Mouse (Mus musculus) MEL-GATA-1-ER (cell line): Measurements from ENCODE around the gene Pitpnc1.

Experiments used
- DNase-seq: peaks from one replicate; pipeline ENCODE4 v3.0.0-alpha.2; 2012; ENCODE audit warnings: low read depth; ENCODE audit errors: extremely low read depth

Pitpnc1 gene

DNA sequence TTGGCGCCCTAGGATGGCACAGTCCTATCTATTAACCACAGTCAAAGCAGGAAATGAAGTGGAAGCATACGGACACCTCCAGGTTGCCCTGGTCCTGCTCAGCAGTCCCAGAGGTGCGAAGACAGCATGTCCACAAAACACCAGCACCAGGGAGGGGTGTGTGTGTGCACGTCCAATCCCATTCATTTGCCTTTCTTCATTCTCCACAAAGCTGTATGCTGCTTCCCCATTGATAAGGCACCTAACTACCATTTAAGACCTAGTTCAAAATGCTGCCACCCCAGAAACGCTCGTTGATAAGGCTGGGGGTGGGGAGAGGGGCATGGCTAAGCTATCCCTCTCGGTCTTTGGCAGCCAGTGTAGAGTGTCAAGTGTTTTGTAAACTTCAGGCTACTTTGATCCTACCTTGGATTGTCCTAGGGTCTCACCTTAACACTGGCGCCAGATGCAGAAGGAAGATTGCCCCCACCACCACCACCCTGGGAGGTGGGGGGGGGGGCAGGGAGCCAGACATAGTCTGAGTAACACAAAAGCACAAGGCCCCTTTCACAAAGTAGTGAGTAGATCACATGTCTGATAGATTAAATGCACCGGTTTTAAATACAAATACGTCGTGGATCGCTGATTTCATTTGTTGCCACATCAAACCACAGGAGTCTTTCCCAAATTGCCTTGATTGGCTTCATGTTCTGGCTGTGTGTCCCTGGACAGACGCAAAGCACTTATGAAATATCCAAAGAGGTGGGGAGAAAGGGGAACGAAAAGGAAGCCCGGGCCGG lies 2.1 kb downstream of the Pitpnc1 start:
- peak; percentile 98 for DNase-seq

DNA sequence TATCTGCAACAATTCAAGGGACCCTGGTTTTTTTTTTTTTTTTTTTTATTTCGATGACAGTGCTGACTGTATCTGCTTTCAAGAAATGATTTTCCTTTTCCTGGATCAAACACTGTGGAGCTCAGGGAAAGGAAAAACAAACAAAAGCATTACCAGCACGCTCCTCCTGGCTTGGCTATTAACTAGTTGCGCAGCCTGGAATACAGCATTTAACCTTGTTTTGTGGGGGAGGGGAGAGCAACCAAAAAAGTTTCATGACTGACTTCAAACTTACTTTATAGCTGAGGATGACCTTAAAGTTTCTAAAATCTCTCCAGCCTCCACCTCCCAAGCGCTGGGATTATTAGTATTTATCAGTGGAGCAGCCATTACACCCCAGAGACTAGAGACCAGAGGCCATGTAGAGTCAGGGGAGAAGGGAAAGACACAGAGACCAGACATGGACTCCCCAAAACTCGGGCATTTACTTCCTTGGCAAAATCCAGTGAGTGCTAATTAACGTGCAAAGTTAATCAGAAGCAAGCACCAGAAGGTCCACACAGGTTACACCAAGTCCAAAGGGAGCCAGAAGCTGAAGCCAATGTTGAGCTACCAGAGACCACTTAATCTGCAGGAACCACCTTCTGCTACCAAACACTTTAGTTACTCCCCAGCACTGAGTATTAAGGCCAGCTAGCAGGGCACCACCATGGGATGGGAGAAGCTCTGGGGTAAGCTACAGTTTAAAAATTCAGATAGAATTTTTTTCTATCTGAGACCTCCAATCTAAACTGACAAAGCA lies 3.7 kb downstream of the Pitpnc1 start:
- DNase-seq = no peak

DNA sequence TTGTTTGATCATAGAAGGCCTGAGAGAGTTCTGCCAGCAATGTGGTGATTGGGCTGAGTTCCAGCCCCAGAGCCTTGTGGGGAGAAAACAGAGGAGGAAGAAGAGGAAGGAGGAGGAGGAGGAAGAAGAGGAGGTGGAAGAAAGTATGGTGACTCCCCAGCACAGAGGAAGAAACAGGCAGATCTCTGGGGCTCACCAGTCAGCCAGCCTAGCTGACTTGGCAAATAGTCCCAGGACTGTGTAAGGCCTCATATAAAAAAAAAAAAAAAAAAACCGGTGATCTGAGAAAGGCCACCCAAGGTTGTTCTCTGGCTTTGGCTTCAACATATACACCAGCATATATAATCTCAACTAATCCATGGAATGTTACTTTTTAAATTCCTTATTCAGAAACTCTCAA lies 4.5 kb downstream of the Pitpnc1 start:
- DNase-seq = no peak

DNA sequence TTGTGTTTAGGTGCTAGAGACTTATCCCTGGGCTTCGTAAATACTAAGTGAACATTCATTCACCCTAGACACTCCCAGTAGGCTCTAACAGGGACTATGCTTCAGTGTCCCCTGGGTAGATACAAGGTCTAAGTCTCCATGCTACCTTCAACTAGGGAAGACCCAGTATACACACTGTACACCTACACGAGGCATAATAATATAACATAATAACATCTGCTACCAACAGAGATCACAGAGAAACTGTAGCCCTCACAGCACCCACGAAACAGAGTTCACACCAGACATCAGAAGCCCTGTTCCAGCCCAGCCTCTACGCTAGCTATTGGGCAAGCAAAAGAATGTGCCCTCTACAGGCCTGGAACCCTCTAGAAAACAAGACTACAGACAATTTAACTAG lies 5.5 kb downstream of the Pitpnc1 start:
- no peak for DNase-seq

DNA sequence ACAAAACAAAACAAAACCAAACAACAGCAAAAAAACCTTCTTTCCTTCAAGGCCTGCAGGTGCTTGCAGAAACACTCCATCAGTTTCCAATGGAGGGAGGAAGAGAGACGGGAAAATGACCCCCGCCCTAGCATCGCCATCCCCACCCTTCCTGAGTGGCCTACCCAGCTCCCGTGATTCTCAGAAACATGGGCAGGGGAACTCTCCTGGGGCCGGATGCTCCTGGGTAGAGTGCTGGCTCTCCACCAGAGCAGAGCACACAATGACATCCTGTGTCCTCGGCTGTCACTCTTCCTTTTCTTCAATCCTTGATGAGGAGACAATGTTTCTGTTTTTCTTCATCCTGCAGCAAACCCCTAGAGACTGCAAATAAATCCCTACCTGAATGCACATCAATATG lies 6.4 kb downstream of the Pitpnc1 start:
- DNase-seq = no peak

DNA sequence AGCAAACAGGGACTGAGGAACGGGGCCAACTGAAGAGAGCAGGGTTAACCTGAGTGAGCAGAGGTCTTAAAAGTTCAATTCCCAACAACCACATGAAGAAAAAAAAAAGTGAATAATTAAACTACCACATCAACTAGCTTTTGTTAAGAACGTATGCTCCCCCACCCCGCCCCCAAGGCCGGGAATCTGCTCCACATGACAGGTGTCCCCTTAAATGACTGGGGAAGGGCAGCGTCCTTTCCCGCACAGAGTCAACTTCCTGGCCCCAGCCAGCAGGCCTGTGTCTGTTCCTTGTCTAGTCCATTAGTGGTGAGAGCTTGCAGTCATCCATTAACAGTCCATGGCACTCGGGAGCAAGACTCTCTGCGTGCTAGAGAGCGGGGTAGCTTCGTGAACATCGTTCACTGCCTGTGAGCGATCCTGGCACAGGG lies 7.2 kb downstream of the Pitpnc1 start:
- no peak for DNase-seq

DNA sequence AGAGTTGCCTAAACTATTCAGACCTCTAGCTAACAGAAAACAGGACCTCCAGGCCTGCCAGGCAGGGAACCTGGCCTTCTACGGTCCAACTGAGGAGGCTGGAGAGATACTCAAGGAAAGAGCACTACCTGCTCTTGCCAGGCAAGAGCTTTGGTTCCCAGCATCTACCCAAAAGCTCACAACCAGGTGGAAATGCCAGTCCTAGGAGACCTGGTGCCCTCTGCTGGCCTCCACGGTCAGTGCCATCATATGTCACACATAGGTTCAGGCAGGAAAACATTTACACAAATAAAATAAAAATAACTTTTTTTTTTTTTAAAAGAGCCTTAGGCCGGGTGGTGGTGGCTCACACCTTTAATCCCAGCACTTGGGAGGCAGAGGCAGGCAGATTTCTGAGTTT lies 8.0 kb downstream of the Pitpnc1 start:
- no peak for DNase-seq

DNA sequence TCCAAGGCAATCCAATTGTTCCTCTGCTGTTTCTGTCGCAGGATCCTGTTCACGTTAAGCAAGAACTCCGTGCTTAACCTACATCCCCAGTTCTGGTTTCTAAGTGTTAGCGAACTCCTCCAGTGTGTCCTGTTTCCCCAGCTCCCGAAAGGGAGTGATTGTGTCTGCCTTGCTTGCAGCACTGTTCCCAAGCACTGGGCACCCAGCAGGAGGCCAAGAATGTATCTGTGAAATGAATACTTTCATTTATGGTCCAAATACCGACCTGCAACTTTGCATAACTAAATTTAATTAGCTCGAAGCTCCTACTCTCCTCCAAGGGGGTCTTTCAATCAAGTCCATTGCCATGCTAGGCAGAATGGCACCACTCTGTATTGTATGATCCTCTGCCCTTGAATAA lies 10.7 kb downstream of the Pitpnc1 start:
- no peak for DNase-seq

DNA sequence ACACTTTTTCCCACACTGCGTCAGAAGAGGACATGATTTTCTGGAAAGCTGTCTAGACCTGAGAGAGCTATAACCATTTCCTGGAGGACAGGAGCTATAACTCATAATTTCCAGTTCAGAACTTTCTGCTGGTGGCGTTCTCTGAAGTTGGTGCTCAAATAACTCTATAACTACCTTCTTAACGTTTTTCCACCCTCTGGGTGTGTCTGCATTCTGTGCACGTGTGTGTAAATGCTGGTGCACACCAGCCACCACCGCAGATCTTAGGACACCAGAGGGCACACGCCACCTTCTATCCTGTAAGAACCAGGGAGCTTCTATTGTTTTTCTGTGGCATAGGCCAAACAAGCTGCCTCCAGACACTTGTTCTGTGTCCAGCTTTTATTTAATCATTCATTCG lies 11.5 kb downstream of the Pitpnc1 start:
- no peak for DNase-seq

DNA sequence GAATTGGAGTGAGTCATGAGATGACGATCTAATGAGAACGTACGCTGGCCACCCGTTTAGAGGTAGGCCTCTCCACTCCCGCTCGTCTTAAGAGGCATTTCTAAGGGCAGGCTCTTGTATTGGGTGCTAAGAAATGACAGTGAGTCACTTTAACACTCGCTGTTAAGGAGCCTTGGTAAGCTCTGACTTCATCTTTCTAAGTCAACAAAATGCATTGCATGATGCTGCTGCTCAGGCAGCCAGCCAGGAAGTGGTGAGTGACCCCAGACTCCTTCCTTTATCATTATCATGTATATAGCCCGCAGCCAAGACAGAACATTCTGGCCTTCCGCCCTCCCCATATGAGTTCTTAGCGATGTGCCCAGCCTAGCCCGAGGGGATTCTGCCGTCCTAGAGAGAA lies 12.2 kb downstream of the Pitpnc1 start:
- no peak for DNase-seq

DNA sequence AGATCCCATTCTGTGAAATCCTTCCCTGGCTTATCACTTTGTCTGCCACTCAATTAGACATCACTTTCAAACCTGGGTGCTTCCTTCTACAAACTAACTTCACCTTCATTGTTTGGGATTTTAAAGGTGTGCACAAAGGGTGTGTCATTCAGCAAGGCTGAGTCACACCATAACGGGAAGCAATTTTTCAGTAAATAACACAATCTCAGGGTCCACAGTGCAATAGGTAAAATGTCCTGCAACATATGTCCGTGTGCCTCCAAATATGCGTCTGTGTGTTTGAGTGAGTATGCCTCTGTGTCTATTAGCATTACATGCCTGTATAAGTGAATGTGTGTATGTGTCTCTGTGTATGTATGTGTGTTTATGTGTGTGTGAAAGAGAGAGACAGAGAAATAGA lies 13.2 kb downstream of the Pitpnc1 start:
- no peak for DNase-seq

DNA sequence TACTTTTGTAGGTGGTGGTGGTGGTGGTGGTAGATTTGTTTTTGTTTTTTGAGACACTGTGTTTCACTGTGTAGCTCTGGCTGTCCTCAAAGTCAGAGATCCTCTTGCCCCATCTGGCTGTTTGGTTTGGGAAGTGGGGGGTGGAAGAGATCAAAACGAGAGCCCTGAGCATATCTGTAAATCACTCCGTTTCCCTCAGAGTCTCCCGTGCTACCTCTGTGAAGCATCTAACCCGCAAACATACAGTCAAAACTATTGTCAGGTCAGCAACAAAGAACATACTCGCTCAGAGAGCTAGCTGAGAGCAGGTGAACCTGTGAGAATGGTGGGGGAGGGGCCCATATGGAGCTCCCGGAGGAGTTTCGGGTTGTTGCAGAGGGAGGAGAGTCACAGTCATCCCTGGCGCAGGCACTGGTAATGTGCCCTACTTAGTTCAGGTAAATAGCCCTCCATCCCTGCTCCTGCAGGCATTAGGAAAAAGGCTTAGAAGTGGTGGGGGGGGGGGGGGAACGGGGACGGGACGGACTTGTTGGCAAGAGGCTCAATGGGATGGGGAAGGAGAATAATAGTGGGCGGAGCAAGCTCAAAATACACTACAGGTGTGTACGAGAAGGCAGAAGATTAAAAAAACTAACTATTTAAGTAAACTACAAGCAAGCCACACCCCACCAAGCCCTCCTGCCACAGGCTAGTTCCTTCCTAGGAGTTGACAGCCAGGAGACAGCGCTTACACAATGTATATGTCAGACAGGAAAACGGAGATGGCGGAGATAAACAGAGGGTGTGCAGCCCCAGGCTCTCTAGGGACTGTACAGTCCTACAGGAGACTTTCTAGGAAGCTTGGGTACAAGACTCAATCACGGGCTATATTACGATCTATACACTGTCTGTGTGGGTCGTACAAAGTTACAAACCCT lies 15.7 kb downstream of the Pitpnc1 start:
- no peak for DNase-seq

DNA sequence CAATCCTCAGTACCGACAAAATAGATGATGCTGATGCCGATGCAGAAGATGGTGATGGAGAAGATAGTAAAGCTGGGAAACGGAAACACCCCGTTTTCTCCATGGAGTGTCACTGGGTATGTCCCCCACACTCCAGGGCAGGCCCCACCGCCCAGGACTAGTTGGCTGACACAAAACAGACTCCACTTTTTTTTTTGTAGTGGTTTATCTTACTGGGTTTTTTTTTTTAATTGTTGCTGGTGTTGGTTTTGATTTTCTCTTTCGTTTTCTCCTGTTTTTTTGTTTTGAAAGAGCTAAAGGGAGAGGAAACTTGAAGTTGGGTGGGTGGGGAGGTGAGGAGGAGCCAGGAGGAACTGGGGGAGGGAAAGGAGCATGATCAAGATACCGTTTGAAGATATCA lies 18.4 kb downstream of the Pitpnc1 start:
- DNase-seq = no peak

DNA sequence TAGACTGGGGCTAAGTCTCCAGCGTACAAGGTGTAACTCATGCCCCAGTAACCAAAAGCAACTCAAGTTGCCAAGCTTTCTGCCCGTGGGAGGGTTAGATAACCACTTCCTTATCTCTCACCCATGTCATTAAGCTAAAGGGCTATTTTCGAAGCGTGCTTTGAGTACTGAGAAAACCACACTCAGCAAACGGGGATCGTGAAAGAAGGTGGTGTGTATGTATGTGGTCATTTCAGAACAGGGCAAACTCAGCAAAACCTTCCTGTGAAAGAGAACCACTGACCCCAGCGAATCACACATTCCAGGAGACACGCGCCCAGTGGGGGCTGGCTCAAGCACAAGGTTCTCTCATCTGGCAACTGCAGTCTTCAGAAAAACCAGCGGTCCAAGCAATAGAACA lies 19.4 kb downstream of the Pitpnc1 start:
- no peak for DNase-seq

DNA sequence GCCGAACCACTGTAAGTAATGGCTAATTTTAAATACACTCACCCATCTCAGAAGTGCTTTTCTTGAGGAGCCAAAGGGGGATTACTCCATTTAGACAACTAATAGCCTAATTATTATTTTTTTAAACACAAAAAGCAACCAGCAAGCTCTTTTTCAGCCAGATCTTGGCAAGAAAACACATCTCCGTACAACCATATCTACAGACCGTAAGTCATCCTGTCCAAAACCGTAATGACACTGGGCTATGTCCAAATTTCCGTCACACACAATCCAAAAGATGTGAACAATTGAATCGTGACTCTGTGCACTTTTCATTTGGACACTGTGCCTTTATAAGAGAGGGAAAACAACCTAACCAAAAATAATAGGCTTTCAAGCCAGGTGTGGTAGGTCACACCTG lies 20.4 kb downstream of the Pitpnc1 start:
- no peak for DNase-seq

DNA sequence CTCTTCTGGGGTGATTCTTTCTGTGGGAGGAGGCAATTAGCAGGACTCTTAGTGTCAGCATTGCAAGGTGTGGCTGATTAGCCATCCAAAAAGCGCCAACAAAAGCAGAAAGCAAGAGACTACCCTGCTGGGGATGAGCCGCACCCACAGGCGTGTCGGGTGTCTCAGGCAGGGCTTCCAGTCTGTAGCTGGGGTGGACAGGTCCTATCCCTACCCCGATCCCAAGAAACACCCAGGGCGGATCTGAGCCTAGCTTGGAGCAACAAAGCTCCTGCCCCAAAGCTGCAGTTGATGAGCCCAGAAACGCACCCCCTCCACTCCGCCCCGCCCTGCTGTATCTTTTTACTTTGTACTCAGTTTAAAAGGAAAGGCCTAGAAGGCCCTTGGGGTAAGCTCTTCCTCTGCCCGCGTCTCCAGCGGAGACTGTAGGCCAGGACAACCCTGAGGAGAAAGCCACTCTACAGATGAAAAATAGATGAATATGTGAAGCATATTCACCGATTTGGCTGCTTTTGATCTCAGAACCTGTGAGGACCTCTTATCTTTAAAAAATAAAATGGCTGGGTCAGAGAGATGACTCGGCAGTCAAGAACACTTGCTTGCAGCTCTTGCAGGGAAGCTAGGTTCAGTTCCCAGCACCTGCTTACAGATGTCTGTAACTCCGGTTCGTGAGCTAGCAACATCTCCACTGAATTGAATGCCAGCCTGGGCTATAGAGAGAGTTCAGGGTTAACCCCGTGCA lies 21.2 kb downstream of the Pitpnc1 start:
- DNase-seq = no peak

DNA sequence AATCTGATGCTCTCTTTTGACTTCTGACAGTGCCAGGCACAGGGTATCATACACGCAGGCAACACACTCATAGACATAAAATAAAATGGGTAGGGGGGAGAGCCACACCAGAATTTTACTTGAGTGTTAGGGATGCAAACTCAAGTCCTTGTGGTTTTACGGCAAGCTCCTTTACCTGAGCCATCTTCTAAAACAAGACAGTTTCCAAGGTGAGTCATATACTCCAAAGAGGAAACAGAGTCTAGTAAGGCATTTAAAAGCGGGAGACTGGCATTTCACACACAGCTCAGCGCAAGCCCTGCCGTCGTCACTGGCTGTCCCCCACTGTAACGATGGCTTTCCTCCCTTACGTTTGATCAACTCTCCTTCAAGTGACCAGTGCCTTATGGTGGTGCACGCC lies 22.6 kb downstream of the Pitpnc1 start:
- DNase-seq = no peak

DNA sequence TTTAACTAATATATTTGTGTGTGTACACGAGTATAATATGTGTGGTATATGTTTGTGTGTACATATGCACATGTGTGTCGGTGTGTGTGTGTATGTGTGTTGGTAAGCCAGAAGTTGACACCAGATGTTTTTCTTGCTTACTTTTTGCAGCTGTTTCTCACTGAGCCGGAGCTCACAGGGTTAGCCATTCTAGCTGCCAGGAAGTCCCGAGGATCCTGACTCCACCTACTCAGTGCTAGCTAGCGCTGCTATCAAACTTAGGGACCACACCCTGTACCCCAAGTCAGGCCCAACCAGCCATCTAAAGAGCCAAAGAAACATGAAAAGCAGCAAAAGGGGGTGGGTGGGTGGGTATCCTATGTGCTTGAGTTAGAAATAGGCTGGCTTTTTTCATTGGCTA lies 23.1 kb downstream of the Pitpnc1 start:
- DNase-seq = peak; percentile 72

DNA sequence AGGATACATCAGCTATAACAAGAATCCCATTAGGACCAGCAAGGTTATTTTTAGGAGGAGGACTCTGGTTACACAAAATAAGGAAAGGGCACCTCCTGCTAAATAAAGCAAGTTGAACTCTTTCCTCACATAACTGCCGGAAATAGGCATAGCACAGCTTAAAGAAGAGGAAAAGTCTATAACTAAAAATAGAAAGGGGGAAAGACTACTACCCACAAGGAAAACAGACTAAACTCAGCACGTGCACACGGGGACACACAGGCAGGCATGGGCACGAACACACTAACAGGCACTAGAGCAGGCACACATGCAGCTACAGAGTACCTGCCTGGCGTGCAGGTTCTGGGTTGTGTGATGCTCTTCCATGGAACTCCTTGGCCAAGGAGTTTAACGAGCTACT lies 23.8 kb downstream of the Pitpnc1 start:
- no peak for DNase-seq

DNA sequence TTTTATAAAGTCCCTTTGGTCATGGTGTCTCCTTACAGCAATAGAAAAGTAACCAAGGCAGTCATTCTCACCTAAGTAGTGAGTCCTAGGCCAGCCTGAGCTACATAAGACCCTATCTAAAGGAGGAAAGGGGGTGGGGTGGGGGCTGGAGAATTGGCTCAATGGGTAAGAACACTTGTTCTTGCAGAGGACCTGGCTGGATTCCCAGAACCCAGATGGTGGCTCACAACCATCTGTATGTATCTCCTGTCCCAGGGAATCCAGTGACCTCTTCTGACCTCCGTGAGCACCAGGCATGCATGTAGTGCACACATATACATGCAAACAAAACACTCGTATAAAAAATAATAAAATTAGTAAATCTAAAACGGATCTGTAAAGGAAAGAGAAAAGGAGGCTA lies 24.8 kb downstream of the Pitpnc1 start:
- no peak for DNase-seq
